Mouse (Mus musculus) lung, embryonic 16.5 days (tissue): ENCODE data around the gene Tmem201. TPM values are rescaled to one million over a fixed set of nuclear protein-coding genes. Genes with fewer than 3 reads are reported as not detected.
A peak's percentile ranks its signal among the peaks of the same experiment; 100 is the strongest.

ENCODE experiments used
- ATAC-seq: fragments of 200-750 bp; cut with Nextera tagmentation; 2 replicates; pipeline ENCODE4 v1.8.0; 2017; ENCODE audit warnings: low read depth, mild to moderate bottlenecking, moderate library complexity
- H3K27ac ChIP-seq: fragments of 300-500 bp; sonication (generic); 2 replicates; pipeline ENCODE4 v1.5.1; 2014; ENCODE audit warnings: mild to moderate bottlenecking, control low read depth, low read length
- H3K27me3 ChIP-seq: fragments of 300-500 bp; sonication (generic); 2 replicates; pipeline ENCODE4 v1.6.1; 2014; ENCODE audit warnings: low read depth, low read length, mixed read lengths; ENCODE audit not compliant: control insufficient read depth, insufficient read depth
- H3K36me3 ChIP-seq: fragments of 300-500 bp; sonication (generic); 2 replicates; pipeline ENCODE4 v1.6.1; 2014; ENCODE audit warnings: low read length; ENCODE audit not compliant: control insufficient read depth, insufficient read depth
- H3K4me1 ChIP-seq: fragments of 300-500 bp; sonication (generic); replicated peaks from 2 replicates; pipeline ENCODE4 v1.6.1; 2014; ENCODE audit warnings: low read length, mixed read lengths; ENCODE audit not compliant: control insufficient read depth, insufficient read depth
- H3K4me2 ChIP-seq: fragments of 300-500 bp; sonication (generic); 2 replicates; pipeline ENCODE4 v1.6.1; 2014; ENCODE audit warnings: low read depth, low read length, control low read depth
- H3K4me3 ChIP-seq: fragments of 300-500 bp; sonication (generic); 2 replicates; pipeline ENCODE4 v1.5.1; 2014; ENCODE audit warnings: mild to moderate bottlenecking, low read length, control low read depth
- H3K9ac ChIP-seq: fragments of 300-500 bp; sonication (generic); 2 replicates; pipeline ENCODE4 v1.6.1; 2014; ENCODE audit warnings: low read length, control low read depth
- H3K9me3 ChIP-seq: fragments of 300-500 bp; sonication (generic); 2 replicates; pipeline ENCODE4 v1.6.1; 2016; ENCODE audit warnings: low read length; ENCODE audit not compliant: control insufficient read depth
- WGBS: fragments of 180-500 bp; shearing (Covaris S2); extraction: QIAGEN DNeasy Blood & Tissue Kit; methylation state at CpG from one replicate; pipeline ENCODE4 v1.1.7; 2014; 5-methylcytosine and 5-hydroxymethylcytosine counted together
- polyA plus RNA-seq: library from polyadenylated mRNA; unstranded; fragments of >200 nt; fragmentation: Nextera tagmentation; extraction: Ambion mirVana; gene quantifications from 2 replicates; pipeline ENCODE4 v1.2.1, GENCODE M21; 2015

Gene Tmem201
- polyA plus RNA-seq, 1 experiment from 2014 or later, result 26.0 TPM

GRCm38 (mm10) chr4:149725661-149726350, 12.0 kb downstream of the Tmem201 start:
- peak; percentile 49; the same call in 1 of the 2 replicates for ATAC-seq

DNA sequence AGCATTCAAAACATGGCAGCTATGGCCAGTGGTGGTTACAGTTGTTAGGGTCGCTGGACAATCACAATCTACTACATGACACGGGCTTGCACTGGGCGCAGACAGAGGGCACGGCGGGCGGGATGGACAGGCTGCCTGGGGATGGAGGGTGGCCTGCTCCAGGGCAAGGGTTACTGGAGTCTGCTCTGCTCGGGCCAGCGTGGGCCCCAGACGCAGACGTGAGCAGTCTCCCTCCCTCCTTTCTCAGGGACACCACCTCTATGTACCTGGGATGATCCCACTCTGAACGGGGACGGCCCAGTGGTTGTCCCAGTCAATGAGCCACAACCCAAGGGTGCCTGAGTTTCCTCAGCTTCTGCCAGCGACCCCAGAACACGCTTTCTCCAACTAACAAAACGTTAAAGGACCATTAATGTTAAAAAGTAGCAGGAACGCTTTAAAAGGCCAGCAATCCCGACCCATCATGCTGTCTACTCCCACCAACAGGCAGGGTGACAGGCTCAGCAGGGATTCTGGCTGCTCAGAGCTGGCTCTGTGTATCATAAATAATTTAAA, 12.9 kb downstream of the Tmem201 start:
- 91% methylated on average over 17 of the region's 17 CpGs for WGBS
- no peaks in the 10 kb centered on the region for H3K9me3 ChIP-seq
- H3K36me3 ChIP-seq, result peaks cover 55% of the 10 kb centered on the region
- no peaks in the 10 kb centered on the region for H3K27me3 ChIP-seq
- no peak overlapping the region for H3K9ac ChIP-seq
- H3K4me1 ChIP-seq, result peaks cover 4% of the 10 kb centered on the region
- H3K4me3 ChIP-seq, result no peak overlapping the region
- no peak overlapping the region for H3K27ac ChIP-seq
- H3K4me2 ChIP-seq, result no peak overlapping the region
- no peak for ATAC-seq

More at GRCm38 (mm10) chr4:149725661-149726350, 12.0 kb downstream of the Tmem201 start:
- no peaks in the 10 kb centered on the region for H3K27me3 ChIP-seq
- H3K9me3 ChIP-seq, result no peaks in the 10 kb centered on the region
- H3K9ac ChIP-seq, result 0 out of 2 replicates have a peak overlapping the region, but pooled peaks have one; percentile 11
- no peak overlapping the region for H3K4me2 ChIP-seq
- peaks cover 4% of the 10 kb centered on the region for H3K4me1 ChIP-seq
- WGBS, result 62% methylated on average over 15 of the region's 15 CpGs
- H3K27ac ChIP-seq, result no peak overlapping the region
- H3K36me3 ChIP-seq, result peaks cover 50% of the 10 kb centered on the region
- no peak overlapping the region for H3K4me3 ChIP-seq

DNA sequence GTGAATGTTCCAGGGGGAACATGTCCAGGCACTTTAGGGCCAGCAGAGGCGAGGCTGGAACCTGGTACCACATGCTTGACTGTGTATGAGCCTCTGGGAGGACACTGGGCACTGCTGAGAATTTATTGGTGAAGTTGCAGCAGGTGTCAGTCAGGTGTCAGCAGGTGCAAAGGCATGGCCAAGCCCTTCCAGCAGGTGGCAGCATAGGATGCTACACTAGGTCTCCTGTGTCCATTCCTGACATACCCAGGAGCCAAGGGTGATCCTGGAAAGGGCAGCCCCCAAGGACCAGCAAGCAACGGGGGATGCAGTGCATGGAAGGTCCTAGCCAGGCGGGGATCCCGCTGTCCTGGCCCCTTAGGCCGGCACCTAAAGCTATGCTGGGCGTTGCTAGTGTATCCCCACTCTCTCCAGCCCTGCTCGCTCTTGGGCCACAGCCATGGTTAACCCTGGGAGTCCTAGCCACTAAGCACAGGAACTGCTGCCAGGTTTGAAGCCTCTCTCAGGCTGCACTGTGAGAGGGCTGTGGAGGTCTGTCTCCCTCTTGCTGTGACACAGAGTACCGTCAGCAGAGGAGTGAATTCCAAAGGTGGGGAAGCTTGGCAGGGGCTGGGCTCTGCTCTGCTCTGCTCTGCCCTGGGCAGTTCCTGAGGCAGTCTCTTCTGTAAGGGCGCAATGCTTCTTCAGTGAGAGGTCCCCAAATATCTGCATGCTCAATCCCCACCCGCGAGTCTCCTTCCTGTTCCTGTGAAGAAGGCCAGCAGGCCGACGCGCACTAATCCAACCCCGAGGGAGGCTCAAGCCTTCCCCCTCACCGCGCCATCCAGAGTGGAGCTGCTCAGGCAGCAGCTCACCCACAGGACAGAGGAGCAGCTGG, 13.8 kb downstream of the Tmem201 start:
- ATAC-seq, result peak; percentile 26
- no peaks in the 10 kb centered on the region for H3K27me3 ChIP-seq
- 73% methylated on average over 17 of the region's 17 CpGs for WGBS
- no peak overlapping the region for H3K27ac ChIP-seq
- peaks cover 52% of the 10 kb centered on the region for H3K36me3 ChIP-seq
- H3K4me3 ChIP-seq, result no peak overlapping the region
- no peaks in the 10 kb centered on the region for H3K9me3 ChIP-seq
- H3K4me1 ChIP-seq, result peaks cover 2% of the 10 kb centered on the region
- H3K4me2 ChIP-seq, result no peak overlapping the region
- no peak overlapping the region for H3K9ac ChIP-seq

DNA sequence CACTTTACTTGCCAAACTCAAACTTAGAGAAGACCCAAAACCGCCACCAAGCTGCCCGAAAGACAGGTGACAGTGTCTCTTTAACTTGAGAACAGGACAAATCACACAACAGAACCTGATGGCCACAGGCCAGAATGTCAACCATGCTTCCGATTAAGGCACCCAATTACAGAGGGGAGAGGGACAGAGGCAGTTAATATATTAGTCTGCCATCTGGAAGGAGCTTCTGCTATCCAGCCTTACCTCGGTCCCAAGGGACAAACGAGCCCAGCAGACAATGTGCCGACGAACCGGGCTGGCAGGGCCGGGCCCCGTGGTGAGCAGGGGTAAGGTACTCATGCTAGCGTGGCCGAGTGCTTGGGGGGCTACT, 14.8 kb downstream of the Tmem201 start:
- H3K36me3 ChIP-seq, result peaks cover 53% of the 10 kb centered on the region
- H3K4me3 ChIP-seq, result no peak overlapping the region
- ATAC-seq, result no peak
- no peak overlapping the region for H3K4me2 ChIP-seq
- no peaks in the 10 kb centered on the region for H3K27me3 ChIP-seq
- H3K9ac ChIP-seq, result no peak overlapping the region
- H3K4me1 ChIP-seq, result no peaks in the 10 kb centered on the region
- H3K9me3 ChIP-seq, result no peaks in the 10 kb centered on the region
- no peak overlapping the region for H3K27ac ChIP-seq
- 90% methylated on average over 12 of the region's 12 CpGs for WGBS

- ATAC-seq, result no peak
- Histone ChIP-seq H3K9ac (no peak overlapping the region), H3K36me3 (peaks cover 47% of the 10 kb centered on the region), H3K4me1 (no peaks in the 10 kb centered on the region), H3K4me2 (no peak overlapping the region), H3K4me3 (no peak overlapping the region), H3K27ac (no peak overlapping the region), H3K9me3 (no peaks in the 10 kb centered on the region), H3K27me3 (no peaks in the 10 kb centered on the region)
- WGBS, result 87% methylated on average over 24 of the region's 24 CpGs
Observed at GRCm38 (mm10) chr4:149722104-149723020, 15.5 kb downstream of the Tmem201 start.

DNA sequence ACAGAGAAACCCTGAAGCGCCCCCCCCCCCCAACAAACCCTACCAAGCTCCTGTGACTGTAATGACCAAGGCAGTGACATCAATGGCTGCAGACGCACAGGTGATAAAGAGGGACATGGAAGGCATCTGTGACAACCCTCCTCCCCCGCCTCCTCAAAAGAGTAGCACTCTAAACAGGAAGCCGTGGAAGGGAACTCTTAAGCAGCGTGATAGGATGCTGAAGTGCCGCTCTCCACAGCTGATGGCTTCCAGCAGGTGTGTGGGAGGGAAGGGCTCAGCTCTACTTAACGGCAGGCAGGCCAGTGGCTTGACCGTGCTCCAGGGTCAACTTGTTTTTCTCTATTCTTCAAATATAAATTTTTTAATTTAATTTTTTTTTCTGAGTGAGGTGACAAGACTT, 16.7 kb downstream of the Tmem201 start:
- no peaks in the 10 kb centered on the region for H3K9me3 ChIP-seq
- 64% methylated on average over 8 of the region's 8 CpGs for WGBS
- peaks cover 47% of the 10 kb centered on the region for H3K36me3 ChIP-seq
- no peak overlapping the region for H3K9ac ChIP-seq
- no peaks in the 10 kb centered on the region for H3K27me3 ChIP-seq
- no peak overlapping the region for H3K4me2 ChIP-seq
- no peak overlapping the region for H3K27ac ChIP-seq
- no peak overlapping the region for H3K4me3 ChIP-seq
- no peaks in the 10 kb centered on the region for H3K4me1 ChIP-seq
- no peak for ATAC-seq

- 69% methylated on average over 6 of the region's 6 CpGs for WGBS
- Histone ChIP-seq H3K4me3 (no peak overlapping the region), H3K27ac (no peak overlapping the region), H3K9ac (no peak overlapping the region), H3K36me3 (peaks cover 43% of the 10 kb centered on the region), H3K4me1 (no peaks in the 10 kb centered on the region), H3K27me3 (no peaks in the 10 kb centered on the region), H3K9me3 (no peaks in the 10 kb centered on the region), H3K4me2 (no peak overlapping the region)
- ATAC-seq, result no peak
Observed at GRCm38 (mm10) chr4:149719686-149720085, 18.2 kb downstream of the Tmem201 start.

GRCm38 (mm10) chr4:149714542-149714941, 23.3 kb downstream of the Tmem201 start:
- H3K4me1 ChIP-seq, result no peaks in the 10 kb centered on the region
- WGBS, result 72% methylated on average over 3 of the region's 3 CpGs
- H3K36me3 ChIP-seq, result peaks cover 24% of the 10 kb centered on the region
- no peak overlapping the region for H3K4me2 ChIP-seq
- no peak overlapping the region for H3K4me3 ChIP-seq
- no peaks in the 10 kb centered on the region for H3K27me3 ChIP-seq
- H3K9ac ChIP-seq, result no peak overlapping the region
- no peaks in the 10 kb centered on the region for H3K9me3 ChIP-seq
- H3K27ac ChIP-seq, result no peak overlapping the region
- ATAC-seq, result no peak
